Mouse (Mus musculus) neural tube, embryonic 11.5 days (tissue): ENCODE measurements at regions not wholly inside any gene's neighbourhood (a gene's known extent, or its start where the extent isn't known, plus 50 kb on each side); places are given as distances from the start of the nearest gene placed in this dataset.

ENCODE experiments used
- ATAC-seq: fragments of 200-750 bp; cut with Nextera tagmentation; 2 replicates; pipeline ENCODE4 v1.8.0; 2017; ENCODE audit warnings: moderate number of reproducible peaks, mild to moderate bottlenecking, moderate TSS enrichment, moderate library complexity; ENCODE audit not compliant: insufficient read depth, low FRiP score, low TSS enrichment
- DNase-seq: peaks from one replicate; pipeline ENCODE4 v3.0.0-alpha.2; 2015; ENCODE audit warnings: low spot score
- H3K27ac ChIP-seq: fragments of 300-500 bp; sonication (generic); 2 replicates; pipeline ENCODE4 v1.5.1; 2014; ENCODE audit warnings: low read depth, mild to moderate bottlenecking, low read length
- H3K27me3 ChIP-seq: fragments of 300-500 bp; sonication (generic); 2 replicates; pipeline ENCODE4 v1.6.1; 2014; ENCODE audit warnings: mild to moderate bottlenecking, low read length, mixed read lengths; ENCODE audit not compliant: control insufficient read depth, insufficient read depth
- H3K36me3 ChIP-seq: fragments of 300-500 bp; sonication (generic); 2 replicates; pipeline ENCODE4 v1.6.1; 2014; ENCODE audit warnings: mild to moderate bottlenecking, low read length, moderate library complexity, mixed read lengths; ENCODE audit not compliant: control insufficient read depth, insufficient read depth
- H3K4me1 ChIP-seq: fragments of 300-500 bp; sonication (generic); 2 replicates; pipeline ENCODE4 v1.6.1; 2014; ENCODE audit warnings: low read length, mixed read lengths; ENCODE audit not compliant: control insufficient read depth, insufficient read depth
- H3K4me2 ChIP-seq: fragments of 300-500 bp; sonication (generic); 2 replicates; pipeline ENCODE4 v1.6.1; 2014; ENCODE audit warnings: low read depth, mild to moderate bottlenecking, moderate library complexity
- H3K4me3 ChIP-seq: fragments of 300-500 bp; sonication (generic); 2 replicates; pipeline ENCODE4 v1.5.1; 2014; ENCODE audit warnings: low read depth, low read length
- H3K9ac ChIP-seq: fragments of 300-500 bp; sonication (generic); 2 replicates; pipeline ENCODE4 v1.6.1; 2014; ENCODE audit warnings: mild to moderate bottlenecking, low read length
- H3K9me3 ChIP-seq: fragments of 300-500 bp; sonication (generic); 2 replicates; pipeline ENCODE4 v1.6.1; 2016; ENCODE audit warnings: low read length; ENCODE audit not compliant: control insufficient read depth
- WGBS: fragments of 180-500 bp; shearing (Covaris S2); extraction: QIAGEN DNeasy Blood & Tissue Kit; methylation state at CpG from one replicate; pipeline ENCODE4 v1.1.7; 2014; 5-methylcytosine and 5-hydroxymethylcytosine counted together

GRCm38 (mm10) chr3:38201861-38202656 is 282.6 kb downstream of the Ankrd50 start:
- no peaks in the 10 kb centered on the region for H3K27me3 ChIP-seq
- ATAC-seq (no peak), DNase-seq (peak; percentile 63)
- no peak overlapping the region for H3K4me2 ChIP-seq
- H3K4me1 ChIP-seq, result no peaks in the 10 kb centered on the region
- no peak overlapping the region for H3K4me3 ChIP-seq
- no peaks in the 10 kb centered on the region for H3K36me3 ChIP-seq
- no peak overlapping the region for H3K9ac ChIP-seq
- no peak overlapping the region for H3K27ac ChIP-seq
- WGBS, result 77% methylated on average over 10 of the region's 10 CpGs
- H3K9me3 ChIP-seq, result no peaks in the 10 kb centered on the region

- no peaks in the 10 kb centered on the region for H3K27me3 ChIP-seq
- no peak overlapping the region for H3K27ac ChIP-seq
- DNase-seq (no peak), ATAC-seq (no peak)
- no peaks in the 10 kb centered on the region for H3K36me3 ChIP-seq
- H3K9me3 ChIP-seq, result no peaks in the 10 kb centered on the region
- H3K9ac ChIP-seq, result no peak overlapping the region
- no peaks in the 10 kb centered on the region for H3K4me1 ChIP-seq
- no peak overlapping the region for H3K4me3 ChIP-seq
- no peak overlapping the region for H3K4me2 ChIP-seq
- WGBS, result 77% methylated on average over 4 of the region's 4 CpGs
Observed at GRCm38 (mm10) chr3:38194001-38194400, 290.6 kb downstream of the Ankrd50 start.

DNA sequence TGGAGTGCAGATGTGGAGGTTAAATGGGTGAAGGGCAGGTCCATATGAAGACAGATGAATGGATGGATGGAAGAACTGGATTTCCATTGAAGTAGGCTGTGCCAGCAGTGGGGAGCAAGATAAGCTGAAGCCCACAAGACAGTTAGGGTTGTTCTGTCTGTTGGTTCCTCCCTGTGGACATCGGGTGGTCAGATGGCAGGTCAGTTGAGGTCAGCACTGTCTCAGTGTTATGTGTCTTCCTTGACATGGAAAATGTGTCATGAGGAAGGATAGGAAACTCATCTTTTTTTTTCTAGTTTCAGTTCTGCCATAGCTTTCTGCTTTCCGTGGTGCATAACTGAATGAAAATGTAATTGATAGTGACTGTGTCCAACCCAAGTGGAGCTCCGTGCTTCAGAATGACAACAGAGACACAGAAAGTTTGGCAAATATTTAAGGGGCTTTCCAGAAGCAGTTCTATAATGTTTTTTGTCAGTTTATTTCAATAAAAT is 297.2 kb downstream of the Ankrd50 start:
- no peaks in the 10 kb centered on the region for H3K36me3 ChIP-seq
- H3K27me3 ChIP-seq, result no peaks in the 10 kb centered on the region
- no peaks in the 10 kb centered on the region for H3K9me3 ChIP-seq
- DNase-seq (no peak), ATAC-seq (no peak)
- no peak overlapping the region for H3K9ac ChIP-seq
- H3K4me2 ChIP-seq, result no peak overlapping the region
- no peaks in the 10 kb centered on the region for H3K4me1 ChIP-seq
- no peak overlapping the region for H3K27ac ChIP-seq
- no peak overlapping the region for H3K4me3 ChIP-seq
- 86% methylated on average over 3 of the region's 3 CpGs for WGBS

- no peak overlapping the region for H3K9ac ChIP-seq
- no peaks in the 10 kb centered on the region for H3K9me3 ChIP-seq
- no peak overlapping the region for H3K4me2 ChIP-seq
- DNase-seq, result no peak
- no peaks in the 10 kb centered on the region for H3K4me1 ChIP-seq
- no peaks in the 10 kb centered on the region for H3K27me3 ChIP-seq
- H3K27ac ChIP-seq, result no peak overlapping the region
- 91% methylated on average over 1 of the region's 1 CpGs for WGBS
- H3K36me3 ChIP-seq, result no peaks in the 10 kb centered on the region
- H3K4me3 ChIP-seq, result no peak overlapping the region
- ATAC-seq, result no peak
Observed at GRCm38 (mm10) chr3:38186503-38186902, 298.1 kb downstream of the Ankrd50 start.

DNA sequence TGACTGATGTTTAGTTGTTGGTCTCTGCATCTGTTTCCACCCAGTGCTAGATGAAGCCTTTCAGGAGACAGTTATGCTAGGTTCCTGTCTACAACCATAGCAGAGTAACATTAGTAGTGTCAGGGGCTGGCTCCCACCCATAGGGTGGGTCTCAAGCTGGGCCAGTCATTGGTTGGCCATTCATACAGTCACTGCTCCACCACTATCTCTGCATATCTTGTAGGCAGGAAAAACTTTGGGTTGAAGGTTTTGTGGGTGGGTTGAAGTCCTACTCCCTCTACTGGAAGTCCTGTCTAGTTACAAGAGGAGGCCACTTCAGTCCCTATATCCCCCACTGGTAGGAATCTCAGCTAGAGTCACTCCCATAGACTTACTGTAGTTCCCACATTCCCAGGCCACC is 306.3 kb downstream of the Ankrd50 start:
- Histone ChIP-seq H3K4me3 (no peak overlapping the region), H3K27ac (no peak overlapping the region), H3K27me3 (no peaks in the 10 kb centered on the region), H3K9ac (no peak overlapping the region), H3K4me1 (no peaks in the 10 kb centered on the region), H3K4me2 (no peak overlapping the region), H3K36me3 (no peaks in the 10 kb centered on the region), H3K9me3 (no peaks in the 10 kb centered on the region)
- ATAC-seq (no peak), DNase-seq (no peak)

DNA sequence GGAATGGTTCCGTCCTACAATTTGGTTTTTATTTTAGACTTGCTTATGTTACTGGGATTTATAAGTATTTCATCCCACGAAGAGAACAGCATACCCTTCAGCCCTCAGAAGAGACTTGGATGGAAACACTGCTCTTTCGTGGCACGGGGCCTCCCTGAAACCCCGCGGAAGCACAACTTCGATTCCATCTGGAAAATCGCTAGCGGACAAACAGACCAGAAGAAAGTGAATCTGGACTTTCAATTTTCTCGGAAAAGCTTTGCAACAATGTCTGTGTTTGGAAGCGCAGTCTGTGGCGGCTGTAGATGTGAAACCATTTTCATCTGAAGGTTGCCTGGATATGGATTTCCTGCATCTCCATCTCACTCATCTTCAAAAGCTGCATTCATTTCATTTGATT is 308.7 kb downstream of the Ankrd50 start:
- Histone ChIP-seq H3K27ac (no peak overlapping the region), H3K4me3 (no peak overlapping the region), H3K4me2 (no peak overlapping the region), H3K4me1 (no peaks in the 10 kb centered on the region), H3K27me3 (no peaks in the 10 kb centered on the region), H3K9ac (no peak overlapping the region), H3K36me3 (no peaks in the 10 kb centered on the region), H3K9me3 (no peaks in the 10 kb centered on the region)
- WGBS, result 80% methylated on average over 12 of the region's 12 CpGs
- ATAC-seq (no peak), DNase-seq (no peak)

DNA sequence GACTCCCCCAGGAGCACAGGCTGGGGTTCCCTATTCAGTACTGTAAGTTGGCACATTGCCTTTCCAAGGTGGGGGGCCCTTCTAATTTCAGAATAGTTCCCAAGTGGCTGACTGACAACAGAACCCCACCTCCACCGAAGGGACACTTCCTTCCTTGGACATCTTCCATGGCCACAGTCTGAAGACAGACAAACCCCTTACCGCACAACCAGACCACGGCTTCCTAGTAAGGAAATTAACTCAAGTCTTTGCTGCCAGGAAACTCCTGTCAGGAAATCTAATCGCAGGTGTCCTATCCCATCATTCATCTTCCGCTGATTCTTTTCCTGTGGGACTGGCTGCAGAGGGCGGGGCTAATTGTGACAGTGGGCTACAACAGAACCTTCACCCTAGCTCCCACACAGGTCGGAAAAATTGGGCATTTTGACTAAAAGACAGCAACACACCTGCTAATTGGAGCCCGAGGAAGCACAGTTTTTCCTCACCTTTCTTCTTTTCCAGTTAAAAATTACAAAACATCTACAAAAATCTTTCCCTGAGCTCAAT is 309.8 kb downstream of the Ankrd50 start:
- no peak overlapping the region for H3K4me2 ChIP-seq
- 87% methylated on average over 8 of the region's 8 CpGs for WGBS
- no peaks in the 10 kb centered on the region for H3K36me3 ChIP-seq
- H3K9ac ChIP-seq, result no peak overlapping the region
- DNase-seq (no peak), ATAC-seq (no peak)
- H3K27ac ChIP-seq, result no peak overlapping the region
- no peaks in the 10 kb centered on the region for H3K9me3 ChIP-seq
- no peaks in the 10 kb centered on the region for H3K27me3 ChIP-seq
- H3K4me1 ChIP-seq, result no peaks in the 10 kb centered on the region
- no peak overlapping the region for H3K4me3 ChIP-seq

DNA sequence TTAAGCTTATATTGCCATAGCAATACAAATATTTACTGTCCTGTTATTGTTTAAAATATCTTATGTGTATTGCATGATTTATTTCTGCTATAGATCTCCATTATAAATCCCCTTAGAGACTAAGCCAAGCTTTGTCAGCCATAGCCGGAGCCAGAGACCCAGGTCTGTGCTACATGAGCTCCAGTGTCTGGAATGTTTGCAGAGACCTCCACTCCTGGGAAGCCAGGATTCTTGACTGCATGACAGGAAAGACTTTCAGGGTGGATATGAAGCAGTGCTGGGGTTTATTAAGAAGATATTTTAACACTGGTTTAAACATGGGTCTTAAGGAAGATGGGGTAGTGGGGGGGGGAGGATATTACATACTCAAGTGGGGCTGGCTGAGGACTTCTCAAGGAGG is 332.2 kb downstream of the Ankrd50 start:
- Histone ChIP-seq H3K36me3 (no peaks in the 10 kb centered on the region), H3K9ac (no peak overlapping the region), H3K27ac (no peak overlapping the region), H3K4me2 (no peak overlapping the region), H3K27me3 (no peaks in the 10 kb centered on the region), H3K9me3 (no peaks in the 10 kb centered on the region), H3K4me3 (no peak overlapping the region), H3K4me1 (no peaks in the 10 kb centered on the region)
- DNase-seq, result no peak
- WGBS, result 73% methylated on average over 1 of the region's 1 CpGs
- no peak for ATAC-seq

GRCm38 (mm10) chr3:38151821-38152220 is 332.8 kb downstream of the Ankrd50 start:
- no peaks in the 10 kb centered on the region for H3K4me1 ChIP-seq
- H3K9me3 ChIP-seq, result no peaks in the 10 kb centered on the region
- no peak overlapping the region for H3K27ac ChIP-seq
- H3K9ac ChIP-seq, result no peak overlapping the region
- ATAC-seq (no peak), DNase-seq (no peak)
- H3K36me3 ChIP-seq, result no peaks in the 10 kb centered on the region
- no peaks in the 10 kb centered on the region for H3K27me3 ChIP-seq
- no peak overlapping the region for H3K4me2 ChIP-seq
- H3K4me3 ChIP-seq, result no peak overlapping the region
- WGBS, result 89% methylated on average over 6 of the region's 6 CpGs
